Mouse (Mus musculus) skeletal muscle tissue, adult 2 months (tissue): ENCODE measurements around the gene Sco1.

Experiments
- DNase-seq: peaks from one replicate; pipeline ENCODE4 v3.0.0-alpha.2; 2012; ENCODE audit warnings: low read depth, low spot score

Sco1 gene

GRCm38 (mm10) chr11:67114901-67115300 lies 62.4 kb downstream of the Sco1 start:
- peak; percentile 98 for DNase-seq
